Mouse (Mus musculus) activated CD4-positive, CD25-positive, alpha-beta regulatory T cell, adult 4 months (primary cell): ENCODE measurements around the gene Gtf3c4. TPM values are rescaled to one million over a fixed set of nuclear protein-coding genes. Genes with fewer than 3 reads are reported as not detected.

Source experiments
- ATAC-seq: one replicate; pipeline ENCODE4 v1.8.0; 2017
- polyA plus RNA-seq, 2 experiments: library from polyadenylated mRNA; unstranded; fragments of 100-300 nt; shearing (Covaris generic); gene quantifications; one replicate each; pipeline ENCODE4 v1.2.1; 2017

The Gtf3c4 gene
- 1 to 10 TPM; 1.9 to 2.4 TPM for polyA plus RNA-seq

DNA sequence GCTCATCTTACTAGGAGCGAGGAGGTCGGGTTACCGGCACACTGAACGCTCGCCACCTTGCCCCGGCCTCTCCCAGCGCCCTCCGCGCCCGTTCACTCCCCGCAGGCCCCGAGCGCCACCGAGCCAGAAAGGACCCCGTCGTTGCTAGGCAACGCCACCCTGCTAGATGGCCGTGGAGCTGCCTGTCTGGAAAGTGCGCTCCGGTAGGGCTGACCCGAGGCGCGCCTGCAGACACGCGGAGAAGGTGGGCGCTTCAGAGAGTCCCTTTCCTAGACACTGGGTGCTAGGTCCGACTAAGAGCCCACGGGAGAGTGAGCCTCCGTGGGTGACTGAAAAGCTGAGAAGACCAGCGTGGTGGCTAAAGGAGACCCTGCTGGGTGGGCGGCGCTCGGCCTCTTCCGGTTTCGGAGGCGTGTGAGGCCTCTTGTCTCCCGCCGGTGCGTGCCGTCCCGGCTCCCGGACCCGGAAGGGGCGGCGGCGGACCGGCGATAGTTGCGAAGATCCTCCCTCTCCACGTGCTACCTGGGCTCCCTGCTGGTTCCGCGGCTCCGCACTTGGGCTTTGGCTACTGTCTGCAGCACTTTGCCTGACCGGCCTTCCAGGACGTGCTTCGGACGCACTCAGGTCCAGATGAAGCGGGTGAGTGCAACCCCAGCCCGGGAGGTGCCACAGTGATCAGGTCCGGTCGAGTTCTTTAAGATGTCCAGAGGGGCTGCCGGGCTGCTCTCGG is at the start of gene Gtf3c4, which contains the start of gene Ddx31:
Gtf3c4 (minus strand) TSS at position 139 of the 730 bp plus-strand sequence.
Ddx31 (plus strand) TSS at position 185 of the 730 bp plus-strand sequence.
- peak; percentile 81 for ATAC-seq

DNA sequence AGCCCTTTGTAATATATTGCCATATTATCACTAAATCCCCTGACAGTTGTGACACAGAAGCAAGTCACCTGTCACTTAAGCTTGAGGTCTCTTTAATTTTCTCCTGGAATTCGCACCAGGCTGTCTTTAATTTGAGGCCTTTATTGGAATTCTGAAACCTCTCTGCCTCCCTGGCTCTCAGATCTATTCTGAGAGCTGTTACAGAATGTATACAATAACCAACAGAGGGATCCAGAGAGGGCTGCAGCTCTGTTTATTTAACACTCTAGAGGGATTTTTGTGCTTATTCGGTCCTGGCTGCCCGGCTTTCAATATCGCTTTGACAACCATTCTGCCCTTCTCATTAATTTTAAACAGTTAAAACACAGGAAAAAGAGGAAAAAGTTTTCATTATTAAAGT is 44.8 kb upstream of the Gtf3c4 start:
- ATAC-seq = no peak

GRCm38 (mm10) chr2:28882826-28883485 is 42.8 kb upstream of the Gtf3c4 start:
- ATAC-seq = no peak

DNA sequence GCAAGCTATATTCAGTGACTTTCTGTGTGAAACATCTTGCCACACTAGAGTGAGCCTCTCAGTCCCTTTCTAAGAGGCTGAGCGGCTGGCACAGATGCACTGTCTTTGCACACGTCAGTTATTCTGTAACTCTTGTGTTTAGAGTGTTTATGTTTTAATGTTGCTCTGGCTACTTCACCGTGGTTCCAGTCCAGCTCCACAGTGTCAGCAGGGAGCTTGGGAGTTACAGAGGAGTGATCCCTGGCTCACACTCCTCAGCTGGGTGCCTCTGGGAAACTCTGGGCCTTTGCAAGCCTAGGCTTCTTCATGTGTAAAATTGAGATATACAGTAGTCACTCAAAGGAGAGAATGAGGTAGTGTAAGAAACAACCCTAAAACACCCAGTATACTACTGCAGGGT is 41.9 kb upstream of the Gtf3c4 start:
- no peak for ATAC-seq

GRCm38 (mm10) chr2:28881275-28881674 is 41.1 kb upstream of the Gtf3c4 start:
- no peak for ATAC-seq

DNA sequence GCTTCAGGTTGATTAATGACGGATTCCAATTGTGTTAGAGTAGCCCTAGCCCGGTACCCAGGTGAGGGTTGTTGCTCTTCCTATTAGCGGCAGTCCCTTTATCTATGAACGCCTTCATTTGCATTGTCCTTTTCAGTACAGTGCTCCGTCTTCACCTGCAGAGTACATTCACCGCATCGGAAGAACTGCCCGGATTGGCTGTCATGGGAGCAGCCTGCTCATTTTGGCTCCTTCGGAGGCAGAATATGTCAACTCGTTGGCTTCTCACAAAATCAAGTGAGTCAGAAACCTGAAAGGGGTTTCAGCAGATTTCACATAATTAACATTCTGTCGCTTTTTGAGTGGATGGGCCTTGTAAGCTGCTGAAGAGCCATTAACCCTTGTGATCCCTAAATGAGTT is 35.4 kb upstream of the Gtf3c4 start:
- ATAC-seq = no peak

GRCm38 (mm10) chr2:28867495-28867894 is 27.3 kb upstream of the Gtf3c4 start:
- ATAC-seq = no peak

- ATAC-seq = no peak
Measured at GRCm38 (mm10) chr2:28863857-28864256, 23.7 kb upstream of the Gtf3c4 start.

DNA sequence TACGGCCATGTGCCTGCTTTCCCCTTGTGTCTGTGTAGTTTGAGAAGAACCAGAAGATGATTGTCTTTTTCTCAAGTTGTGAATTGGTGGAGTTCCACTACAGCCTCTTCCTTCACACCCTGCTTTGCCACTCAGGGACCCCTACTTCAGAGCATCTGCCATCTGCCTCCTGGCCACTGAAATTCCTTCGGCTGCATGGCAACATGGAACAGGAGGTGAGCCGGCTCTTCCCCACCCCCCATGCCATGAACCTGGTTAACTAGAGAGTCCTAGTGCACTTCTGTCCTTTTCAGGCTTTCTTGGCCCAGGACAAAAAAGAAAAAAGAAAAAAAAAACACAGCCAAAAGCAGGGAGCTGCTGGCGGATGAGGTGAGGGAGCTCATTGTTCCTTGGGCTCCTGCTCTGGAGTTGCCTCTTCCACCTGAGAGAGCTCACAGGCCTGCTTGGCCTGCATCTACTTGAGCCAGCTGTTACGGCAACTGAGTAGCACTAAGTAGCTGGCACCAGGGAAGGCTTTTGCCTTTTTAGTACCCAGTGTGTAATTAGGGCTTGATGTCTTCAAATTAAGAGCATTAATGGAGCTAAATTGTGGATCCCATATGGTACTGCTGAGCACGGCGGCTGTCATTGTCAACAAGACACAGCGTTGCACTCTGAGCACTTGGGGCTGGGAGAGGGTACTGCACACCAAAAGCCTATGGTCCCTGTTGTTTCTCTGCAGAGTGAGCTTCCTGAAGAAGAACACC is 20.7 kb upstream of the Gtf3c4 start:
- no peak for ATAC-seq

DNA sequence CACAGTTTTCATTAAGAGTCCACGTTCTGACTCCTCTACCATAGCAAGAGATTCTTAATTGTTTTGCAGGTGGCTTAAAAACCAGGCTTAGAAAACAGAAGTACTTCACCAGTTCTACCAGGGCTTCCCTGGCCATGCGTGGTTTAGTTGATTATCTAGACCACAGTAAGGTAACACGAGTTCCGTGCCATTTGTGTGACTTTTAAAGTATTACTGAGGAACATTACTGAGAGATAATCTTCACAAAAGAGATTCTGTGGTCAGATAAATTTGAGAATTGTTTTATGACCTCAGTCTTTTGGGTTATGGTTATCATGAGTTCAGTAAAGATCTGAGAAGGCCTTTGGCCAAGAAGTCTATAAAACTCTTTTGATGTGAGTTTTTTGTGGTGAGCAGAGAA is 19.1 kb upstream of the Gtf3c4 start:
- no peak for ATAC-seq

GRCm38 (mm10) chr2:28855773-28856172 is 15.6 kb upstream of the Gtf3c4 start:
- no peak for ATAC-seq

GRCm38 (mm10) chr2:28852594-28852993 is 12.4 kb upstream of the Gtf3c4 start:
- no peak for ATAC-seq

DNA sequence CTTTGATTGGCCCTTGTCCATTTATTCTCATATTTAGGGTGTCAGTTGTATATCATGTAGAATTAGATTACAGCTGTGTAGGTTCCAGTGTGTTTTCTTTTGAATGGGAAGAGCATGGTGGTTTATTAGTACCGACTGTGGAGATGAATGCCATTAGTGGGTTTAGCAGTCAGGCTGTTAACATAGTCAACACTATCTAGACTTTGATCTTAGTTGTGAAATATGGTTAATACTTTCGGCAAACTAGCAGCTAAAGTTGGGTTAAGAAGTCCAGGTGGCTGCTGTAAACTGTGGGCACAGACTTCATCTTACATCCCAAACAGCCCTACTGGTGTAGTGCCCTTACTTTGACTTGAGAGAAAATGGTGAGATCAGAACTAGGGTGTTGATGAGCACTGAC is 8.7 kb upstream of the Gtf3c4 start:
- ATAC-seq = no peak

GRCm38 (mm10) chr2:28842042-28842441 is 1.9 kb upstream of the Gtf3c4 start:
- ATAC-seq = no peak

- ATAC-seq = peak; percentile 34
Measured at GRCm38 (mm10) chr2:28839501-28840221, 499 bp downstream of the Gtf3c4 start.

GRCm38 (mm10) chr2:28836181-28836940 is 3.8 kb downstream of the Gtf3c4 start:
- no peak for ATAC-seq

GRCm38 (mm10) chr2:28829265-28829664 is 10.9 kb downstream of the Gtf3c4 start:
- no peak for ATAC-seq

GRCm38 (mm10) chr2:28818866-28819265 is 21.3 kb downstream of the Gtf3c4 start:
- ATAC-seq = no peak

GRCm38 (mm10) chr2:28810260-28811013 is 29.7 kb downstream of the Gtf3c4 start:
- no peak for ATAC-seq

GRCm38 (mm10) chr2:28808841-28809240 is 31.3 kb downstream of the Gtf3c4 start:
- ATAC-seq = no peak

- no peak for ATAC-seq
Measured at GRCm38 (mm10) chr2:28803406-28803805, 36.8 kb downstream of the Gtf3c4 start.
